Comparison of ENCODE assay signal across 20 mouse cellular contexts in the genomic region with DNA sequence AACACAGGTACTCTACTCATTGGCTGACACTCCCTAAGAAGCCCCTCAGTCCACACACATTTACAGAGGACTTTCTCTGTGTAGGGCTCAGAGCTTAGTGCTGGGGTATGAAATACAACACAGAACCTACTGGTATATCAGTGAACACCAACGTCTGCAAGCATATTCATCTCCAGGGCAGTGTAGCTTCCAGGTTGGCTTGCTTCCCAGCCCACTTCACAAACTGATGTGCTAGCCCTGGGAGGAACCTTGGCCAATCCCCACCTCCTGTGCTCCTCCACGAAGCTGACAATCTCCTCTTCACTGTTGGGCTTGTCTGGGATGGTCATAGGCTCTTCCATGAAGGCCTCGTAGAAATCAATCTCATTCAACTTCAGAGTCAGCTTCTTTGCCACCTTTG. TPM values are rescaled to one million over a fixed set of nuclear protein-coding genes. Genes with fewer than 3 reads are reported as not detected.
DNase-seq lines count a peak whose midpoint lies in the region; ATAC-seq and TF ChIP-seq lines count a peak whose summit lies in the region.
"Had no signal": no experiment of that assay in that cellular context is flagged by ENCODE, and none has a peak within 500 bp of the region (broad histone marks: within the 10 kb centered on the region; RNA-seq: fewer than 3 reads in every experiment).

No protein-coding gene starts in this region.

- intact Hi-C loops in heart, postnatal 25 days (cut with DNase I): loop anchor here (1.0 to 5.0 kb wide), 2 partner anchors 52 to 98 kb away; no protein-coding TSS in a partner anchor
- intact Hi-C loops in heart, postnatal 36 days (cut with DNase I): loop anchor here (2.0 to 10.0 kb wide), 2 partner anchors 46 to 290 kb away; a partner anchor contains a TSS

- H3K27me3 ChIP-seq in heart, embryonic 12.5 days (replicated peaks): no peaks in the 10 kb centered on the region
- no peaks in the 10 kb centered on the region for H3K27me3 ChIP-seq in stomach, embryonic 16.5 days (ENCODE audit: control insufficient read depth, insufficient read depth, low read length)
- no peaks in the 10 kb centered on the region for H3K27me3 ChIP-seq in stomach, postnatal 0 days (ENCODE audit: control insufficient read depth, insufficient read depth, low read length)
- H3K27me3 ChIP-seq: CH12.LX; liver, embryonic 13.5 days had no signal

- no peaks in the 10 kb centered on the region for H3K9me3 ChIP-seq in heart, embryonic 12.5 days (replicated peaks)
- H3K9me3 ChIP-seq in stomach, embryonic 16.5 days (replicated peaks; ENCODE audit: control insufficient read depth, low read length): no peaks in the 10 kb centered on the region
- no peaks in the 10 kb centered on the region for H3K9me3 ChIP-seq in stomach, postnatal 0 days (ENCODE audit: control insufficient read depth, low read length)
- H3K9me3 ChIP-seq: hindbrain, embryonic 10.5 days; limb, embryonic 10.5 days; liver, embryonic 13.5 days had no signal

- peaks cover 18% of the 10 kb centered on the region for H3K36me3 ChIP-seq in heart, embryonic 12.5 days
- no peaks in the 10 kb centered on the region for H3K36me3 ChIP-seq in stomach, embryonic 16.5 days (ENCODE audit: control insufficient read depth, insufficient read depth, low read length)
- H3K36me3 ChIP-seq in stomach, postnatal 0 days (ENCODE audit: control insufficient read depth, insufficient read depth, low read length): no peaks in the 10 kb centered on the region
- H3K36me3 ChIP-seq: hindbrain, embryonic 10.5 days; limb, embryonic 10.5 days; liver, embryonic 13.5 days had no signal

- no peak for TF ChIP-seq EP300 in stomach, postnatal 0 days (optimal IDR thresholded peaks at IDR 0.05)

- no peak for ATAC-seq in heart, embryonic 12.5 days (ENCODE audit: insufficient number of reproducible peaks, low FRiP score)
- ATAC-seq in stomach, embryonic 16.5 days (ENCODE audit: insufficient read depth, low FRiP score): peak; percentile 15; the same call in 1 of the 2 replicates
- ATAC-seq in stomach, postnatal 0 days (ENCODE audit: low FRiP score, low TSS enrichment): no peak
- ATAC-seq in frontal cortex, adult (ENCODE audit: low TSS enrichment): no peak
- ATAC-seq: intestine, embryonic 16.5 days had no signal

- DNase-seq in heart, postnatal 25 days (ENCODE audit: low spot score): no peak
- DNase-seq in stomach, postnatal 0 days (ENCODE audit: low spot score): no peak
- peak; percentile 54 to 59 for DNase-seq in heart, postnatal 36 days
- DNase-seq in B cell, adult 2 months: no peak
- DNase-seq: cerebellum, adult 18-20 months; layer of hippocampus, postnatal 36 days; liver, embryonic 13.5 days; right cerebral cortex, postnatal 4 days; thymus, postnatal 14 days had no signal

- 40% methylated on average over 3 of the region's 3 CpGs for WGBS in heart, embryonic 12.5 days
- WGBS in stomach, embryonic 16.5 days: 47% methylated on average over 3 of the region's 3 CpGs
- WGBS in stomach, postnatal 0 days: 36% methylated on average over 3 of the region's 3 CpGs

- peaks cover 57% of the 10 kb centered on the region for H3K4me1 ChIP-seq in heart, embryonic 12.5 days (replicated peaks)
- peaks cover 21% of the 10 kb centered on the region for H3K4me1 ChIP-seq in stomach, embryonic 16.5 days (ENCODE audit: control insufficient read depth, insufficient read depth, low read length)
- H3K4me1 ChIP-seq in stomach, postnatal 0 days (replicated peaks; ENCODE audit: control insufficient read depth, insufficient read depth): peaks cover 5% of the 10 kb centered on the region; the same call in 1 of the 2 replicates

- TF ChIP-seq CTCF in stomach, postnatal 0 days (IDR thresholded peaks at IDR 0.05; ENCODE audit: low read depth): no peak

- H3K9ac ChIP-seq in heart, embryonic 12.5 days: no peak overlapping the region
- no peak overlapping the region for H3K9ac ChIP-seq in stomach, embryonic 16.5 days (ENCODE audit: low read length)
- H3K9ac ChIP-seq in stomach, postnatal 0 days (ENCODE audit: low read length): no peak overlapping the region
- H3K9ac ChIP-seq: liver, embryonic 13.5 days had no signal

- no peak overlapping the region for H3K4me2 ChIP-seq in heart, embryonic 12.5 days
- H3K4me2 ChIP-seq in stomach, embryonic 16.5 days (ENCODE audit: low read depth, low read length): no peak overlapping the region
- H3K4me2 ChIP-seq in stomach, postnatal 0 days (replicated peaks; ENCODE audit: low read depth): no peak overlapping the region
- H3K4me2 ChIP-seq: liver, embryonic 13.5 days had no signal

- H3K27ac ChIP-seq in heart, embryonic 12.5 days (ENCODE audit: poor library complexity, severe bottlenecking): peak overlapping the region; percentile 13; the same call in 1 of the 2 replicates
- H3K27ac ChIP-seq in stomach, embryonic 16.5 days (ENCODE audit: low read length): no peak overlapping the region
- H3K27ac ChIP-seq in stomach, postnatal 0 days (replicated peaks): no peak overlapping the region
- H3K27ac ChIP-seq: limb, embryonic 10.5 days; liver, embryonic 13.5 days had no signal

- H3K4me3 ChIP-seq in heart, embryonic 12.5 days: no peak overlapping the region
- no peak overlapping the region for H3K4me3 ChIP-seq in stomach, embryonic 16.5 days (replicated peaks; ENCODE audit: low read length)
- no peak overlapping the region for H3K4me3 ChIP-seq in stomach, postnatal 0 days (ENCODE audit: low read depth, low read length)
- H3K4me3 ChIP-seq: hindbrain, embryonic 10.5 days; limb, embryonic 10.5 days; liver, embryonic 13.5 days; myocyte had no signal

RNA-seq across cellular contexts. Expression of a gene that starts 4.9 kb away (rescaled TPM):
- polyA plus RNA-seq in heart, embryonic 12.5 days (2016; fragmentation: Nextera tagmentation; extraction: Ambion mirVana): 182 and 185 TPM in 2 replicates
- 10 to 100 TPM; 12.6 to 18.0 TPM for total RNA-seq in heart, postnatal 25 days (2021)
- 26.1 and 53.9 TPM in 2 replicates for polyA plus RNA-seq in stomach, embryonic 16.5 days (2015; fragmentation: Nextera tagmentation; extraction: Ambion mirVana)
- polyA plus RNA-seq in stomach, postnatal 0 days (2015; fragmentation: Nextera tagmentation; extraction: Ambion mirVana): 9.8 and 9.9 TPM in 2 replicates
- 1 to 10 TPM; 8.0 to 8.6 TPM for total RNA-seq in heart, postnatal 36 days (2021)
- total RNA-seq: megakaryocyte, adult 5-6 weeks had no signal

RNA-seq across cellular contexts. Expression of a gene that starts 8.1 kb away (rescaled TPM):
- 156 and 164 TPM in 2 replicates for polyA plus RNA-seq in heart, embryonic 12.5 days (2016; fragmentation: Nextera tagmentation; extraction: Ambion mirVana)
- 10 to 100 TPM; 65.8 to 70.5 TPM for total RNA-seq in heart, postnatal 25 days (2021)
- polyA plus RNA-seq in stomach, embryonic 16.5 days (2015; fragmentation: Nextera tagmentation; extraction: Ambion mirVana): 131 and 148 TPM in 2 replicates
- polyA plus RNA-seq in stomach, postnatal 0 days (2015; fragmentation: Nextera tagmentation; extraction: Ambion mirVana): 79.4 and 81.6 TPM in 2 replicates
- total RNA-seq in heart, postnatal 36 days (2021): 10 to 100 TPM; 59.1 to 65.0 TPM

RNA-seq across cellular contexts. Expression of a gene that starts 43.5 kb away (rescaled TPM):
- polyA plus RNA-seq in heart, embryonic 12.5 days (2016; fragmentation: Nextera tagmentation; extraction: Ambion mirVana): 0.17 and 0.19 TPM in 2 replicates
- not detected for total RNA-seq in heart, postnatal 25 days (2021)
- polyA plus RNA-seq in stomach, embryonic 16.5 days (2015; fragmentation: Nextera tagmentation; extraction: Ambion mirVana): 0.04 TPM in 1 of 2 replicates, not detected in the other
- polyA plus RNA-seq in stomach, postnatal 0 days (2015; fragmentation: Nextera tagmentation; extraction: Ambion mirVana): not detected in 2 replicates
- not detected for total RNA-seq in heart, postnatal 36 days (2021)
- total RNA-seq: CH12.LX; layer of hippocampus, postnatal 36 days; megakaryocyte, adult 5-6 weeks had no signal
- polyA plus RNA-seq: frontal cortex, adult 2 months; hindbrain, embryonic 10.5 days; intestine, embryonic 16.5 days; limb, embryonic 10.5 days; liver, embryonic 13.5 days; stomach, embryonic 14.5 days had no signal

RNA-seq across cellular contexts. Expression of a gene that starts 46.7 kb away (rescaled TPM):
- 24.0 and 26.1 TPM in 2 replicates for polyA plus RNA-seq in heart, embryonic 12.5 days (2016; fragmentation: Nextera tagmentation; extraction: Ambion mirVana)
- 10 to 100 TPM in 1 of 2 experiments, 1 to 10 TPM in 1; 9.3 to 15.2 TPM for total RNA-seq in heart, postnatal 25 days (2021)
- polyA plus RNA-seq in stomach, embryonic 16.5 days (2015; fragmentation: Nextera tagmentation; extraction: Ambion mirVana): 27.8 and 35.0 TPM in 2 replicates
- polyA plus RNA-seq in stomach, postnatal 0 days (2015; fragmentation: Nextera tagmentation; extraction: Ambion mirVana): 19.1 and 19.5 TPM in 2 replicates
- total RNA-seq in heart, postnatal 36 days (2021): 10 to 100 TPM; 10.9 to 12.4 TPM

Comparison
In these comparisons a context has a peak if more than half of its experiments do, and no peak if none do; other contexts are left out.
1. DNase-seq: peak in heart, postnatal 36 days (2 of 2); none in heart, postnatal 25 days (single experiment), stomach, postnatal 0 days (single experiment) and B cell, adult 2 months (0 of 2).